ENCODE assay signal across 9 mouse cellular contexts in the genomic region with DNA sequence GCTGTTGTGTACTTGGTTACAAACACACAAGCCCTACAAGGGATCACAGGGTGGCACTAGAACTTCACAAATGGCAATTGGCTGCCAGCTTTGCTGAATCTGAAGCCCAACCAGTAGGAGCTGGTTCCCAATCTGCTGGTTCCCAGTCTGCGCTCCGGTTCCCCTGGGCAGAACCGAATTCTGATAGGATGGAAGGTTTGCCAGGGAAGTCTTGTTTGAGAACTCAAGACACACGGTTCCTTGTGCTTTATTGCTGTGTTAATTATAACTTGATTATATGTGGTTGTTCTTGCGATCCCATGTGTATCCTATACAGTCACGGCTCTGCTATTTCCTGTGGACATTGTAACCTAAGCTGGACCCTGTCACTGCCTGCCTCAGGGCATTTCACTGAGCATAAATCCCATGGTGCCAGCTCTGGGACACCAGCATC. TPM values are rescaled to one million over a fixed set of nuclear protein-coding genes. Genes with fewer than 3 reads are reported as not detected.
DNase-seq lines count a peak whose midpoint lies in the region; ATAC-seq and TF ChIP-seq lines count a peak whose summit lies in the region.
"Had no signal": no experiment of that assay in that cellular context is flagged by ENCODE, and none has a peak within 500 bp of the region (broad histone marks: within the 10 kb centered on the region; RNA-seq: fewer than 3 reads in every experiment).

No protein-coding gene starts in this region.

- no peak overlapping the region for H3K4me2 ChIP-seq in heart, postnatal 0 days (ENCODE audit: low read depth, low read length)
- no peak overlapping the region for H3K4me2 ChIP-seq in hindbrain, embryonic 16.5 days (ENCODE audit: low read length)
- no peak overlapping the region for H3K4me2 ChIP-seq in forebrain, embryonic 11.5 days (ENCODE audit: low read depth, low read length, severe bottlenecking)
- H3K4me2 ChIP-seq: heart, embryonic 13.5 days had no signal

- no peaks in the 10 kb centered on the region for H3K36me3 ChIP-seq in heart, postnatal 0 days (replicated peaks; ENCODE audit: control insufficient read depth, insufficient read depth, low read length)
- H3K36me3 ChIP-seq in hindbrain, embryonic 16.5 days (ENCODE audit: control insufficient read depth, insufficient read depth, low read length): no peaks in the 10 kb centered on the region
- no peaks in the 10 kb centered on the region for H3K36me3 ChIP-seq in forebrain, embryonic 11.5 days (ENCODE audit: control insufficient read depth, insufficient read depth, low read length)

- H3K27ac ChIP-seq in left cerebral cortex, adult 2 months: no peak overlapping the region
- H3K27ac ChIP-seq in heart, postnatal 0 days (ENCODE audit: low read depth): no peak overlapping the region
- H3K27ac ChIP-seq in hindbrain, embryonic 16.5 days (ENCODE audit: low read depth, low read length): no peak overlapping the region
- H3K27ac ChIP-seq in forebrain, embryonic 11.5 days (ENCODE audit: low read depth, low read length): no peak overlapping the region
- H3K27ac ChIP-seq: heart, embryonic 13.5 days had no signal

- no peaks in the 10 kb centered on the region for H3K9me3 ChIP-seq in heart, postnatal 0 days (replicated peaks; ENCODE audit: control insufficient read depth, low read length)
- H3K9me3 ChIP-seq in hindbrain, embryonic 16.5 days (ENCODE audit: control insufficient read depth, low read length): no peaks in the 10 kb centered on the region
- no peaks in the 10 kb centered on the region for H3K9me3 ChIP-seq in forebrain, embryonic 11.5 days (ENCODE audit: control insufficient read depth, low read length)
- H3K9me3 ChIP-seq: heart, embryonic 13.5 days had no signal

- H3K27me3 ChIP-seq in heart, postnatal 0 days (ENCODE audit: control insufficient read depth, insufficient read depth, low read length): no peaks in the 10 kb centered on the region
- H3K27me3 ChIP-seq in hindbrain, embryonic 16.5 days (replicated peaks; ENCODE audit: control insufficient read depth, insufficient read depth, low read length): no peaks in the 10 kb centered on the region
- H3K27me3 ChIP-seq in forebrain, embryonic 11.5 days (ENCODE audit: control insufficient read depth, insufficient read depth, low read length): no peaks in the 10 kb centered on the region
- H3K27me3 ChIP-seq: heart, embryonic 13.5 days had no signal

- no peak overlapping the region for H3K9ac ChIP-seq in heart, postnatal 0 days (replicated peaks; ENCODE audit: low read depth, low read length)
- H3K9ac ChIP-seq in hindbrain, embryonic 16.5 days (ENCODE audit: low read depth, low read length): no peak overlapping the region
- H3K9ac ChIP-seq in forebrain, embryonic 11.5 days (ENCODE audit: low read length): no peak overlapping the region
- H3K9ac ChIP-seq: heart, embryonic 13.5 days had no signal

- no peak for ATAC-seq in heart, postnatal 0 days (ENCODE audit: insufficient read depth, low read depth)
- no peak for ATAC-seq in hindbrain, embryonic 16.5 days
- ATAC-seq in erythroid progenitor cell, adult 5-6 weeks (replicated peaks; ENCODE audit: low FRiP score, poor library complexity, severe bottlenecking): no peak
- no peak for ATAC-seq in forebrain, embryonic 11.5 days (replicated peaks; ENCODE audit: low FRiP score)

- no peak overlapping the region for H3K4me3 ChIP-seq in left cerebral cortex, adult 2 months
- H3K4me3 ChIP-seq in heart, postnatal 0 days (ENCODE audit: low read depth, low read length): no peak overlapping the region
- no peak overlapping the region for H3K4me3 ChIP-seq in hindbrain, embryonic 16.5 days (ENCODE audit: low read length)
- H3K4me3 ChIP-seq in forebrain, embryonic 11.5 days (ENCODE audit: low read depth, low read length): no peak overlapping the region
- H3K4me3 ChIP-seq: heart, embryonic 13.5 days had no signal

- WGBS in heart, postnatal 0 days: 56% methylated on average over 6 of the region's 6 CpGs
- WGBS in hindbrain, embryonic 16.5 days: 79% methylated on average over 6 of the region's 6 CpGs
- 77% methylated on average over 6 of the region's 6 CpGs for WGBS in forebrain, embryonic 11.5 days

- DNase-seq in left cerebral cortex, adult 2 months (ENCODE audit: extremely low spot score in 1 of 2, low spot score in 2 of 2): peak in 1 of 2 experiments; percentile 24
- DNase-seq in left cerebral cortex, adult 8-10 months (ENCODE audit: low spot score in 2 of 2): no peak
- peak; percentile 8 for DNase-seq in adrenal gland, adult 8-10 months
- DNase-seq in heart, postnatal 0 days (ENCODE audit: low spot score): no peak
- DNase-seq in left cerebral cortex, postnatal 4 days: peak; percentile 14
- DNase-seq in forebrain, embryonic 11.5 days (ENCODE audit: low spot score): no peak

- peak; percentile 56 for TF ChIP-seq CTCF in left cerebral cortex, adult 2 months (IDR thresholded peaks at IDR 0.05)
- TF ChIP-seq CTCF in heart, postnatal 0 days (IDR thresholded peaks at IDR 0.05; ENCODE audit: low read depth): peak; percentile 33

- intact Hi-C loops in left cerebral cortex, adult 2 months (cut with DNase I): loop anchor here (2.0 to 5.0 kb wide), 2 partner anchors 79 to 170 kb away; a partner anchor contains a TSS
- intact Hi-C loops in left cerebral cortex, postnatal 4 days (cut with DNase I): loop anchor here (10.0 kb wide), 1 partner anchor 77 kb away; a partner anchor contains a TSS

- H3K4me1 ChIP-seq in heart, postnatal 0 days (ENCODE audit: control insufficient read depth, insufficient read depth): no peaks in the 10 kb centered on the region
- no peaks in the 10 kb centered on the region for H3K4me1 ChIP-seq in hindbrain, embryonic 16.5 days (ENCODE audit: control insufficient read depth, insufficient read depth, low read depth, low read length)
- H3K4me1 ChIP-seq in forebrain, embryonic 11.5 days (replicated peaks; ENCODE audit: control insufficient read depth, insufficient read depth, low read length): no peaks in the 10 kb centered on the region
- H3K4me1 ChIP-seq: heart, embryonic 13.5 days had no signal

- TF ChIP-seq EP300 in heart, postnatal 0 days (IDR thresholded peaks at IDR 0.05; ENCODE audit: low read depth): no peak

RNA-seq across cellular contexts. Expression of a gene that starts 37.6 kb away (rescaled TPM):
- total RNA-seq in left cerebral cortex, adult 2 months (2021): not detected
- 1 to 10 TPM in 2 of 4 experiments, under 1 TPM in 1, not detected in 1; 0.24 to 2.8 (median 1.3) TPM for total RNA-seq in left cerebral cortex, adult 8-10 months (2022)
- 1 to 10 TPM; 1.3 to 2.6 (median 1.5) TPM for total RNA-seq in adrenal gland, adult 8-10 months (2022)
- total RNA-seq in heart, postnatal 0 days (2014; rRNA removed; ENCODE audit: low replicate concordance): not detected in 2 replicates
- 0.14 TPM in 1 of 2 replicates, not detected in the other for polyA plus RNA-seq in heart, postnatal 0 days (2015; fragmentation: Nextera tagmentation; extraction: Ambion mirVana)
- not detected for total RNA-seq in left cerebral cortex, postnatal 4 days (2021)
- not detected in 2 replicates for polyA plus RNA-seq in hindbrain, embryonic 16.5 days (2015; fragmentation: Nextera tagmentation; extraction: Ambion mirVana)
- total RNA-seq in erythroid progenitor cell, adult 5-6 weeks (2015; ENCODE audit: low replicate concordance): 6.5 TPM in 1 of 2 replicates, not detected in the other
- 1.3 and 5.7 TPM in 2 replicates for total RNA-seq in erythroid progenitor cell, adult 5-6 weeks (2017; ENCODE audit: low replicate concordance)
- not detected in 2 replicates for polyA plus RNA-seq in forebrain, embryonic 11.5 days (2014; fragmentation: Nextera tagmentation; extraction: Ambion mirVana)

RNA-seq across cellular contexts. Expression of a gene that starts 52.1 kb away (rescaled TPM):
- 1 to 10 TPM; 1.5 TPM for total RNA-seq in left cerebral cortex, adult 2 months (2021)
- total RNA-seq in left cerebral cortex, adult 8-10 months (2022): 1 to 10 TPM in 2 of 4 experiments, under 1 TPM in 2; 0.88 to 1.4 (median 1.1) TPM
- 1 to 10 TPM; 3.4 to 8.4 (median 7.0) TPM for total RNA-seq in adrenal gland, adult 8-10 months (2022)
- total RNA-seq in heart, postnatal 0 days (2014; rRNA removed; ENCODE audit: low replicate concordance): 5.3 TPM in 1 of 2 replicates, not detected in the other
- polyA plus RNA-seq in heart, postnatal 0 days (2015; fragmentation: Nextera tagmentation; extraction: Ambion mirVana): 0.18 and 0.19 TPM in 2 replicates
- total RNA-seq in left cerebral cortex, postnatal 4 days (2021): 1 to 10 TPM in 1 of 2 experiments, under 1 TPM in 1; 0.54 to 1.1 TPM
- polyA plus RNA-seq in hindbrain, embryonic 16.5 days (2015; fragmentation: Nextera tagmentation; extraction: Ambion mirVana): 0.91 and 0.94 TPM in 2 replicates
- not detected in 2 replicates for total RNA-seq in erythroid progenitor cell, adult 5-6 weeks (2015; ENCODE audit: low replicate concordance)
- not detected in 2 replicates for total RNA-seq in erythroid progenitor cell, adult 5-6 weeks (2017; ENCODE audit: low replicate concordance)
- polyA plus RNA-seq in forebrain, embryonic 11.5 days (2014; fragmentation: Nextera tagmentation; extraction: Ambion mirVana): 0.05 and 0.21 TPM in 2 replicates

Comparison
In these comparisons a context has a peak if more than half of its experiments do, and no peak if none do; other contexts are left out.
1. DNase-seq: peak in adrenal gland, adult 8-10 months (single experiment) and left cerebral cortex, postnatal 4 days (single experiment); none in left cerebral cortex, adult 8-10 months (0 of 2), heart, postnatal 0 days (single experiment) and forebrain, embryonic 11.5 days (single experiment).